Mouse (Mus musculus): ENCODE results near the gene Spata6. TPM values are rescaled to one million over a fixed set of nuclear protein-coding genes. Genes with fewer than 3 reads are reported as not detected.

Spata6 gene
- polyA plus RNA-seq, 1 experiment from 2014 or later: 19.4 TPM

Other genes starting within 250 kb of the Spata6 start
- gene Slc5a9, start 182.9 kb downstream of the Spata6 start, polyA plus RNA-seq (2014; fragmentation: Nextera tagmentation; extraction: Ambion mirVana): 0.13 and 0.74 TPM in 2 replicates
- gene Skint8, start 199.4 kb downstream of the Spata6 start, polyA plus RNA-seq (2014; fragmentation: Nextera tagmentation; extraction: Ambion mirVana): not detected in 2 replicates

Measured in intestine, embryonic 14.5 days (tissue).